Mouse (Mus musculus) telencephalon, adult 2 months (tissue): ENCODE measurements around the gene Serpinb2.

ENCODE experiments used
- DNase-seq: peaks from one replicate; pipeline ENCODE4 v3.0.0-alpha.2; 2011; ENCODE audit warnings: low read depth, low spot score

Gene Serpinb2

GRCm38 (mm10) chr1:107581220-107581619 is 70.0 kb downstream of the Serpinb2 start:
- peak; percentile 93 for DNase-seq

- no peak for DNase-seq
Observed at GRCm38 (mm10) chr1:107582900-107583299, 71.7 kb downstream of the Serpinb2 start.

DNA sequence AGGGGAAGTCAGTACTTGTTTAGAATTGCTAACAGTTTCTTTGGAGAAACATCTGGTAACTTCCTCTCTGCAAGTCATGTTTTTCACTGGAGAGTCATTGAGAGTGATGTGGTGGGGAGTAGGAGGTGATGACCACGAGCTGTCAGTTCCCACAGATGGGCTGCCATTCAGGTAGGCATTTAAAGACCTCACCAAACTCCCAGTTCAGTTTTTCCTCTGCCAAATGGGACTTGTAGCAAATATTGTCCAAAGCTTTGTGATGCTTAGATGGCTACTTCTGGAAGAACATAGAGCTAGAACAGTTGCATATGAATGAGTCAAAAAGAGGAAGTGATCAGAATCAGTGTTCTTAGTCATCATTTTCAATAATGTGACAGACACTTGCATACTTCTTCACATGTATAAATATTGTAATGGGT is 72.7 kb downstream of the Serpinb2 start:
- DNase-seq = no peak

GRCm38 (mm10) chr1:107584932-107585331 is 73.7 kb downstream of the Serpinb2 start:
- no peak for DNase-seq
